Mouse (Mus musculus) heart, postnatal 36 days (tissue): ENCODE data around the gene Gm20388. TPM values are rescaled to one million over a fixed set of nuclear protein-coding genes. Genes with fewer than 3 reads are reported as not detected.
"Not testable (repeated sequence)": the region's sequence is repeated elsewhere in the genome, so short reads cannot be mapped to it uniquely, and the experiment has no call there.

Experiments
- DNase-seq, 2 experiments: peaks; one replicate each; pipeline ENCODE4 v3.0.0; 2021 to 2022
- intact Hi-C: fragments of 180-260 bp; cut with DNase I; formaldehyde crosslinking; loops from one replicate; pipeline ENCODE4 v1.15.1; 2025
- total RNA-seq, 2 experiments: library from RNA; stranded (reverse); gene quantifications; 2 replicates each; pipeline ENCODE4 v1.2.3; 2021

Gm20388 gene
- total RNA-seq, 2 experiments from 2014 or later = 3.5 to 4.9 TPM

DNA sequence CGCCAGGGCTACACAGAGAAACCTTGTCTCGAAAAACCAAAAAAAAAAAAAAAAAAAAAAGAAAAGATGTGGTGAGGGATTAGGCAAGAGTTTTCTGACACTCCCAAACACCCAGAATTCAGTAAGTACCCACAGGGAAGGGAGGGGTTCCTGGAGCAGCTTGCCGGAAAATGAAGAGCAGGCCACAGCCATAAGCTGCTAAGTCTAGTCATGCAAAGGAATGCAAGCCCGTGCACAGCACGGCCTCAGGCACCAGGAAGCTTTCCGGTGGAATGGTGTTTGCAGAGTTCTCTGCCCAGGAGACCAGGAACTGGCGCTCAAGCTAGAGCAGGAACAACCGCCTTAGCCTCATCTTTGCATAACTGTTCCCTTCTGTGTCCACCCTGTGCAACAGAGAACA lies 3189.6 kb downstream of the Gm20388 start:
- intact Hi-C loops = loop anchor here (2.0 kb wide), 1 partner anchor 31 kb away; no protein-coding TSS in a partner anchor
- no peak for DNase-seq

DNA sequence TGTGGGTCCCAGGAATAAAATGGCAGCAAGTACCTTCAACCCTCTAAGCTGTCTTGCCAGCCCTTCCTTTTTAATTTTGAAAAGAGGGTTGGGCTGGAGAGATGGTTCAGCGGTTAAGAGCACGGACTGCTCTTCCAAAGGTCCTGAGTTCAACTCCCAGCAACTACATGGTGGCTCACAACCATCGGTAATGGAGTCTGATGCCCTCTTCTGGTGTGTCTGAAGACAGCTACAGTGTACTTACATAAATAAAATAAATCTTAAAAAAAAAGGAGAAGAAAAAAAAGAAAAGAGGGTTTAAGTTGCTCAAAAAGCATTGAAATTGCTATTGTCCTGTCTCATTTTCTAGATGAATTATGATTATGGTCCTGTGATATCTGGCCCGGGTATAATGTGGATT lies 3190.6 kb downstream of the Gm20388 start:
- intact Hi-C loops = loop anchor here (2.0 kb wide), 1 partner anchor 32 kb away; no protein-coding TSS in a partner anchor
- no peak for DNase-seq

DNA sequence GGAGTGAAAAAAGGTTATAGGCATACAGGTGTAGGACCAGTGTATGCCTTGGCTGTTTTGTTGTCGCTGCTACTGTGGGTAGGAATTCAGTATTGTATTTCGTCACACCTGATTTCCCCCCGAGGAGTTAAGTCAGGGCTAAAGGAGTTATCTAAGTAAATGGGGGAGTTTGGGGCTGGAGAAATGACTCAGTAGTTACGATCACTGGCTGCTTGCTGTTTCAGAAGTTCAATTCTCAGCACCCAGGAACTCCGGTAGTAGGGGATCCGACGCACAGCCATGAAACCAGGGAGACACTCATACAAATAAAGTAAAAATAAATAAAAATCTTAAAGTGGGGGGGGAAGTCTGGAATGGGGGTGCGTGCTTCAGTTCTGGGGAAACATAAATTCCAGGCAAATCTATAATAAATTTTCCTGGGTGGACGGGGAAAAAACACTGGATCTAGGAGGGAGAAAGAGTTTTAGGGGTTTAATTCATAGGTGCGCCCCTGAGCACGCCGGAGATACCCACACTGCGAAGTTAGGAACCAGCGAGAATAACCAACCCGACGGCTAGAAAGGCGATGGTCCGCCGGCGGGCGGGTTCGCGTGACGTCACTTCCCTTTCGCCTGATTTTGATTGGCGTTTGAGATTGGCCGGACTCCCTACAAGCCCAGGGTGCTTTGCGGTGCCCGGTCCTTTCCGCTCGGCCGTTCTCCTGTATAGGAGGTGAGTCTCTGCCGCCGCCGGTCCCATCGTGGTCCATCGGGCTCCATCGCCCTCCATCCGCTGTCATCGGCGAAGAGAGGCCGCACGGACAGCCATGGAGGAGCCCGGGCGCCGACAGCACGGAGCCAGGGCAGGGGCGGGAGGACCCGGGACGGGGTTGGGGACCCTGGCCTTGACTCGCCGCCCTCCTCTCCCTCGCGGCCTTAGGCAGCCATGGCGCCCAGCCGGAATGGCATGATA lies 3191.4 kb downstream of the Gm20388 start, which contains the start of gene Rpl13:
Rpl13 (plus strand) TSS at position 616 of the 951 bp plus-strand sequence.
- intact Hi-C loops = loop anchor here (1.0 to 2.0 kb wide), 2 partner anchors 33 to 60 kb away; partner anchors contain the start of gene Ankrd11
- DNase-seq = peak; percentile 97

DNA sequence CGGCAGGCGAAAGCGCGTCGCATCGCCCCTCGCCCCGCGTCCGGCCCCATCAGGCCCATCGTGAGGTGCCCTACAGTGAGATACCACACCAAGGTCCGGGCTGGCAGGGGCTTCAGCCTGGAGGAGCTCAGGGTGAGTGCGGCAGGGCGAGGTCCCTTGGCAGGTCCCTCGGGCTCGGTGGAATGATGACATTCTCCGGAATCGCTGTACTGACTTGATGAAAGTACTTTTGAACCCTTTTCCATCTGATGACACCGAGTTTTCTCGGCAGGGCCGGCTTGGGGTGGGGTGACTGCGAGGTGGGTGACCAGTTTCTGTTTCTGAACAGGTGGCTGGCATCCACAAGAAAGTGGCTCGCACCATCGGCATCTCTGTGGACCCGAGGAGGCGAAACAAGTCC lies 3192.2 kb downstream of the Gm20388 start:
- DNase-seq = not testable (repeated sequence)
- intact Hi-C loops = loop anchor here (1.0 kb wide), 1 partner anchor 61 kb away; the partner anchor contains the start of gene Ankrd11

DNA sequence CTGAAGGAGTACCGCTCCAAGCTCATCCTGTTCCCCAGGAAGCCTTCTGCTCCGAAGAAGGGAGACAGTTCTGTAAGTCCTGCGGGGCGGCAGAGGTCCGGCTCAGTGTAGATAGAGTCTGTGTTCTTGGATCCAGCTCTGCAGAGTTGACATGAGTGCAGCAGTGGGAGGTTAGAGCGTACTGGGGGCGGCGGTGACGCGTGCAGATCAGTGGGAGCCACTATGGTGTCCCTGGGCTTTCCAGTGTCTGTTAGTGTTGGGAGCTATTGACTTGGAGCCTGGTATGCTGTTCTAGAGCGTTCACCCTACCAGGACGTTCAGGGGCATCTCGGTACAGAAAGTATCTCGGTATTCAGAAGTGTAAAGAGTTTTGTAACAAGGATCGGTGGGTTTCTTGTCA lies 3192.6 kb downstream of the Gm20388 start:
- no peak for DNase-seq
- intact Hi-C loops = no loop called here

DNA sequence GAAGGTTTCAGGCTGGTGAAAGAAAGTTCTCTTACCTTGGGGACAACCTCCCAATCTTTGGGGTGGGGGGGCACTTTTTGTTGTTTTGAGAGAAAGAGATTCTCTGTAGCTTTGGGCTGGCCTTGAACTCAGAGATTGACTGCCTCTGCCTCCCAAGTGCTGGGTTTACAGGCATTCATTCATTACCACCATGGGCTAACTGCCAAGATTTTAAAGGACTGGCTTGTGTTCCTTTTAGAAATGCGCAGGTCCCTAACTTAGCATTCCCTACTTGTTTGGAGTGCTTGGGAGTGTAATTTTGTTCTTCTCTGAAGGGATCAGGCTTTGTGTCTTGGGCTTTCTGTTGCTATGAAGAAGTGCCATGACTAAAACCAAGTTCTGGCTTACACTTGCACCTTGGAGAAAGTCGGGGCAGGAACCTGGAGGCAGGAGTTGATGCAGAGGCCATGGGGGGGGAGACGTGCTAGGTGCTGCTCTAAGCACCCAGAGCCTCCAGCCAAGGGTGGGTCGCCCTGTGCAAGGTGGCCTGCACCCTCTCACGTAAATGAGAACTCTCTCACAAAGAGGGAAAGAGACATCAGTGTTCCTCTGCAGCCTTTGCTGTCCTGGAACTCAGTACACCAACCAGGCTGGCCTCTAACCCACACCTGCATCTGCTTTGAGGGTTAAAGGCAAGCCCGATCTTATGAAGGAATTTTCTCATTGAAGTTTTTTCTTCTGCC lies 3193.6 kb downstream of the Gm20388 start:
- DNase-seq = no peak
- intact Hi-C loops = loop anchor here (2.0 kb wide), 1 partner anchor 269 kb away; the partner anchor contains the start of gene Tcf25

DNA sequence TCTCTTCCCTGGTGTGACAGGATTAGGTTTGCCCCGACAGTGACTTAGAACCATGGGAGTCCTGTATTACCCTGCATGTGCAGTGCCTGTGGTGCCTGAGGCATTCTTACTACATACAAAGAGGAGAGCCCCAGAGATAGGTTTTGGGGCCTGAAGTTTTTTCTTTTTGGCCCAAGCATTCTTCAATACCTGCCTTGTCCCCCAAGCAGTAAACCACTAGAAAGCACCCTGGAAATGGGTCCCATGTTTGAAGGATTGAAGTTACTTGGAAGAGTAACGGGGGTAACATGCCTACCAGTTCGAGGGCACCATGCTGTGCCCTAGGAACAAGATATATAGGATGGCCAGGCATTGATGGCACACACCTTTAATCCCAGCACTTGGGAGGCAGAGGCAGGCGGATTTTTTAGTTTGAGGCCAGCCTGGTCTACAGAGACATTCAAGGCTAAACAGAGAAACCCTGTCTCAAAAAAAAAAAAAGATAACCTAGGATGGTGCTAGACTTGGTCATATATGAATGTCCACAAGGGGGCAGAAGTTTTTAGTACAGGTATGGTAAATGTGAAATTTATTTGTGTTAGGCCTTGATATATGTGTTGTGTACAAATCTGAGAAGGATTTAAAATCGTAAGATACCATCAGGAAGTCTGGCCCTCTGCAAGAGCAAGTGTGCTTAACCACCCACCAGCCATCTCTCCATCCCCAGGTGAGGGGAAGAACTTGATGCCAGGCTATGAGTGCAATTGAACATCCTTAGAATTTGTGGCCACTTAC lies 3195.1 kb downstream of the Gm20388 start:
- intact Hi-C loops = loop anchor here (1.0 to 2.0 kb wide), 3 partner anchors 49 to 267 kb away; partner anchors contain the start of gene Tcf25
- DNase-seq = no peak

DNA sequence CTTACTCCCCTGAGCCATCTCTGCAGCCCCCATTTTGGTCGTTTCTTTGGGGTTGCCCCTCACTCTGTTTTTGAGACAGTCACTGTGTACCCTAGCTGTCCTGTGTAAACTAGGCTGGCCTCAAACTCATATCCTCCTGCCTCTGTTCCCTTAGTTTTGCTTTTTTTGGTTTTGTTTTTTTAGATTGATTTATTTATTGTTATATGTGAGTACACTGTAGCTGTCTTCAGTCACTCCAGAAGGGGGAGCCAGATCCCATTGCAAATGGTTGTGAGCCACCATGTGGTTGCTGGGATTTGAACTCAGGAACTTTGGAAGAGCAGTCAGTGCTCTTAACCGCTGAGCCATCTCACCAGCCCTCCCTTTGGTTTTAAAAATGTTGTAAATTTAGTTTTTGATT lies 3195.9 kb downstream of the Gm20388 start:
- intact Hi-C loops = loop anchor here (1.0 to 2.0 kb wide), 2 partner anchors 48 to 96 kb away; no protein-coding TSS in a partner anchor
- no peak for DNase-seq

DNA sequence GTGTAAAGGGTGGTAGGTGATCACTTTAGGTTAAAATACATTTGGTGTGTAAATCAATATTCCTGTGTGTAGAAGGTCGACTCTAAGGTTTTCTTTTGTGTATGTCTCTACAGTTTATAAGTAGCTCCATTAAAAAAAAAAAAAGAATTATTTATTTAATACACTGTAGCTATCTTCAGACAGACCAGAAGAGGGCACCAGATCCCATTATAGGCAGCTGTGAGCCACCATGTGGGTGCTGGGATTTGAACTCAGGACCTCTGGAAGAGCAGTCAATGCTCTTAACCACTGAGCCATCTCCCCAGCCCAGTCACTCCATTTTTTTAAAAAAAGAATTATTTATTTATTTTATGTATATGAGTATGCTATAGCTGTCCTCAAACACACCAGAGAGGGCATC lies 3197.4 kb downstream of the Gm20388 start:
- DNase-seq = no peak
- intact Hi-C loops = no loop called here

DNA sequence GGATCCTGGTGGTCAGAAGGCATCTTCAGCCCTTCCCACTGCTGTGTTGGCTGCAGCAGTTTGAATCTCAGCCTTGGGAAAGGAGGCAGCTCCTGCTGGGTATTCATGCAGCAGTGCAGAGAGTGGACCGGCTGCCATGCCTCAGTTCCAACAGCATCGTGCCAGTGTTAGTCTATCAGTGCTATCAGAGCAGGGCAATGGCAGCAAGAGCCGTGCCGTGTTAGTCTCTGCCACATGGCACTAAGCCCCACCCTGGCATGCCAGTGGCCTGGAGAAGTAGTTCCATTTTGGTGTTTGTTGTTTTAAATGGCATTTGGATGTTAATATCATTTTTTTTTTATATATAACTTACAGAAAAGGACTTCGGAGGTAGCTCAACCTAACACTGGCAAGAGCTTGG lies 3198.3 kb downstream of the Gm20388 start:
- intact Hi-C loops = no loop called here
- DNase-seq = no peak

DNA sequence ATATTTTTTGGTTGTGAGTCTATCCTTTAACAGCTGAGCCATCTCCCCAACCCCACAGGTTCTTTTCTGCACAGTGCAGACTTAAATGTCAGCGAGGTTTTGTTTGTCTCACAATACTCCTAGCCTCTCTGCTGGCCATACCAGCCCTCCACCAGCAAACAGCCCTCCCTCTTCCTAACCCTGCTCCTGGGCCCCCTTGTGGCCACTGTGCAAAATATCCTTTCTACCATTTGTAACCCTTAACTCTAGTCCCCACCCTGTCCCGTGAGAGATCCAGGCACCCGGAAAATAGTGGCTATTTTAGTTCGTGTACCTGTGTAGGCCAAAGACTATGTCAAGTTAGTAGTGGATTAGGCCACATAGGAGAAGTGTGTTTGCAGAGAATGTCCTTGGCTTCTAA lies 3200.0 kb downstream of the Gm20388 start:
- intact Hi-C loops = loop anchor here (10.0 kb wide), 1 partner anchor 174 kb away; no protein-coding TSS in a partner anchor
- peak; percentile 61 to 66 for DNase-seq

DNA sequence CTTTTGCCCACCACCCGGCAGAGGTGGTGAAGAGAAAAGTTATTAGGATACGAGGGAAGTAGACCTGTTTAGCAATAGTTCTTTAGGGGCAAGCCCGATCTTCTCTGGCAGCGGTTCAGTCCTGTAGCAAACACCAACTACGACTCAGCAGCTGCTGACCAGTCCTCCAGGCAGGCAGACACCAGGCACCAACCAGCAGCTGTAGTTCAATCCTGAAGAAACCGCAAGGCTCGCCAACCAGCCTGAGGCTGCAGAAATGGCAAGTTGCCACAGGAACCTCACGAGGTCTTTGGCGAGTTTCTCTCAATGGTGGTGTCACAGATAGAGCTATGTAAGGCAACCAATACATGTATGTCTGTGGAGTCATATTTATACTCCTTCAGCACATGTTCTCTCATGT lies 3202.3 kb downstream of the Gm20388 start:
- DNase-seq = no peak
- intact Hi-C loops = loop anchor here (10.0 kb wide), 1 partner anchor 172 kb away; no protein-coding TSS in a partner anchor

DNA sequence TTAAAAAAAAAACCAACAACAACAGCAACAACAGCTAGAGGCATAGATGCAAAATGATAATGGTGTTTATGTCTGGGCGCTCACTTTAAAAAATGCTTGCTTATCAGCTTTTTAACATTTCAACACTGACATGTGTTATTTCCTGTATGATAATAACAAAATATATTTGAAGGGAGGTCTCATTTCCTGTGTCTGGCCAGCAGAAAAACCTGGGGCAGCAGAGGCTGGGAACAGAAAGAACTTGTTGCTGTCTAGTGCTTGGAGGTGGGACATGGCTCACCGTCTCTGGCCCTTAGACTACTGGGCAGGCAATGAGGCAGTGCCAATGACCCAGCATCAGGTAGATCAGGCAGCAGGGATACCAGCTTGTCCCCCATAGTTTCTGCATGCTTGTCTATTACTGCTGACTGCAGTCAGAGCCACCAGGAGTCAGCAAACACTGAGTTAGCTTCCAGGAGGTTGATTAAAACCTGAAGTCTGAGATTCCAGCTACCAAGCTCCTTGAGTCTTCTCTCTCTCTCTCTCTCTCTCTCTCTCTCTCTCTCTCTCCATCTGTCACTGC lies 3203.3 kb downstream of the Gm20388 start:
- intact Hi-C loops = loop anchor here (10.0 kb wide), 1 partner anchor 171 kb away; no protein-coding TSS in a partner anchor
- DNase-seq = no peak

DNA sequence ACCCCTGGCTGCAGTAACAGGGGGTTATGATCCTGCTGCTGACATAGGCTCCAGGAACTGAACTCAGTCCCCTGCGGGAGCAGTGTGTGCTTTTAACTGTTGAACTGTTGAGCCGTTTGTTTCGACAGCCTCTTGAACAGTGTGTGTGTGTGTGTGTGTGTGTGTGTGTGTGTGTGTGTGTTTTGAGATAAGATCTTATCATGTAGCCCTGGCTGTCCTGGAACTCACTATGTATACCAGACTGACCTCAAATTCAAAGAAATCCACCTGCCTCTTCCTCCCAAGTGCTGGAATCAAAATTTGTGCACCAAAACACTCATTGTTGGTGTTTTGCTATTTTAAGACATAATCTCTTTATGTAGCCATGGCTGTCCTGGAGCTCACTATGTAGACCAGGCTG lies 3204.0 kb downstream of the Gm20388 start:
- intact Hi-C loops = loop anchor here (10.0 kb wide), 1 partner anchor 170 kb away; no protein-coding TSS in a partner anchor
- no peak for DNase-seq

DNA sequence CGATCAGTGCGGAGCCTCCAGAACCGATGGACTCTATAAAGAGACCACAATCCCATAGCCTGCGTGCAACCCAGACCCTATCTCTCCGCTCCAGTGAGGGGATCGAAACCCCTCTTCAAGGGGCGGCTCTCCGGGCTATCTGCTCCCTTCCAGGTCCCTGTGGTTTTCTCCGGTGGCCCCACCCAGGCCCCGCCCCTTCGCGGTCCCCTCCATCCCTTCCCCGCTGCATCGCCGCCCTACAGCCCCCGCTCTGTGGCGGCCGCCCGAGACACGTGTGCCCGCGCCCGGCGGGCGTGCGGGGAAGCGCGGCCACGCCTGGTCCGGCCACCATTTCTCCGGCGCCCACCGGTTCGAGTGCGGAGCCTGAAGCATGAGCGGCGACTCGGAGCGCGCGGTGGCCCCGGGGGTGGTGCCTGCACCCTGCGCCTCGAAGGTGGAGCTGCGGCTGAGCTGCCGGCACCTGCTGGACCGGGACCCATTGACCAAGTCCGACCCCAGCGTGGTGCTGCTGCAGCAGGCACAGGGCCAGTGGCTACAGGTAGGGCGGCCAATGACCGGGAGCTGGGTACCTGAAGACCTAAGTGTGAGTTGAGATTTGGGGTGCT lies 3206.6 kb downstream of the Gm20388 start, which contains the start of gene Cpne7:
Cpne7 (plus strand) TSS at position 248 of the 605 bp plus-strand sequence.
- DNase-seq = no peak

DNA sequence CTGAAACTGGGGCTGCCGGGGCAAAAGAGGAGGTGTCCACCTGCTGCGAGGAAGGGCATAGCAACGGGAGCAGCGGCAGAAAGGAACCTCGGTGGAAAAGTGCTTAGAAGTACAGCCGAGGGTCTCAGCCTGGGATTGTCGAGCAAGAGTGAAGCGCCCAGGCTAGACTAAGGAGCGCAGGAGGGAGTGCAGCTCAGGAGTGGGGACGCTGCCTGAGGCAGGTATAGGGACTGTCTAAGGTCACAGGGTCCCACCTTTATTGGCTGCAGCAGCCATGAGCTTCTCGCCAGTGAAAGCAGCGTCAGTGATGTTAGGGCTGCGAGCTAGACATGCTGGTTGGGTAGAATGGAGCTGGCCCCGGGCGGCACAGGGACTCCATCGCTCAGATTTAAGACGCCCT lies 3207.1 kb downstream of the Gm20388 start:
- DNase-seq = no peak
- intact Hi-C loops = loop anchor here (10.0 kb wide), 1 partner anchor 167 kb away; no protein-coding TSS in a partner anchor

More for the DNA sequence above, 3206.6 kb downstream of the Gm20388 start, which contains the start of gene Cpne7:
- intact Hi-C loops = loop anchor here (10.0 kb wide), 1 partner anchor 168 kb away; no protein-coding TSS in a partner anchor

DNA sequence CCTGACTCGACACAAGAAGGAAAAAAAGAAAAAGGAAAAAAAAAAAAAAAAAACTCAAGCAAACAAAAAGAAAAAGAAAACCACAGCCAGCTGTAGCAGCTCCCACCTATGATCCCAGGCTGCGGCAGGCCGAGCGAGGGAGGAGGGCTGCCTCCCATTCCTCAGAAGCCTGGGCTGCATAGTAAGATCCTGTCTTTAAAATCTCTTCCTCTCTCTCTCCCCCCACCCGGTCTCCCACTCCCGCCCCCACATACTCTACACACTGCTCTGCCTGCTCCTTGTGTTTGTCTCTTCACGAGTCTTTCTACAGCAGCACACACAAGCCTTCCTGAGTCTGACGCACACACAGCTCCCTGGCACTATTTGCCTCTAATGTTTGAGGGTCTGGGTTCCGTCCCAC lies 3211.4 kb downstream of the Gm20388 start:
- intact Hi-C loops = no loop called here
- no peak for DNase-seq

DNA sequence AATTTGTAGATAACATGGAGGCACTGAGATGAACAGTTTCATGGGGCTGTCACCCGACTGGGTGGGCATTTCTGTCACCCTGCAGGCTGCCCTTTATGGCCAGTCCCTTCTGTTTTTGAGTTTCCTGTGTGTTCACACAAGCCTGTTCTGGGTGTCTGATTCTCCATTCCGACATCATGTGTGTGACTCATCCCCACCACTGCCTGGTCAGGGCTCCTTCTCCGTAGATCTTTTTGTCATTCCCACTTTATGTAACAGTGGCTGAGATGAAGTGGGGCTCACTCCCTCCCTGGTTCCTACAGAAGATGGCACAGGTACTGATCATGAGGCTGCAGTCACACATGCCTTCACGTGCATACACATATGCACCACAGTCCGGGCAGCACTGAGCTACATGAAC lies 3212.0 kb downstream of the Gm20388 start:
- DNase-seq = no peak
- intact Hi-C loops = no loop called here
